17 mouse cellular contexts compared by ENCODE assay signal in genomic region chr1:164811296-164811695, GRCm38 (mm10). TPM values are rescaled to one million over a fixed set of nuclear protein-coding genes. Genes with fewer than 3 reads are reported as not detected.
DNase-seq lines count a peak whose midpoint lies in the region; ATAC-seq and TF ChIP-seq lines count a peak whose summit lies in the region.
"Had no signal": no experiment of that assay in that cellular context is flagged by ENCODE, and none has a peak within 500 bp of the region (broad histone marks: within the 10 kb centered on the region; RNA-seq: fewer than 3 reads in every experiment).

No protein-coding gene starts in this region.

- no peak overlapping the region for H3K4me3 ChIP-seq in gastrocnemius, adult 2 months
- H3K4me3 ChIP-seq: embryonic facial prominence, embryonic 13.5 days; heart, embryonic 13.5 days; left cerebral cortex, adult 2 months had no signal

- DNase-seq in gastrocnemius, adult 2 months = no peak
- no peak for DNase-seq in gastrocnemius, adult 18-20 months (ENCODE audit: low spot score)
- peak; percentile 83 for DNase-seq in left cerebral cortex, postnatal 4 days
- DNase-seq in left cerebral cortex, postnatal 25 days (ENCODE audit: low spot score in 2 of 2) = no peak
- peak; percentile 62 for DNase-seq in cerebellum, adult 11-12 months
- peak; percentile 52 to 64 for DNase-seq in cerebellum, postnatal 36 days
- DNase-seq: kidney, adult 8-10 months; liver, postnatal 0 days; lung, postnatal 36 days; midbrain, embryonic 14.5 days; right cerebral cortex, postnatal 14 days; thymus, postnatal 36 days had no signal

- TF ChIP-seq CTCF in gastrocnemius, adult 2 months (IDR thresholded peaks at IDR 0.05) = no peak

- intact Hi-C loops in gastrocnemius, adult 2 months (cut with DNase I) = no loop called here
- intact Hi-C loops in left cerebral cortex, postnatal 4 days (cut with DNase I) = no loop called here
- intact Hi-C loops in left cerebral cortex, postnatal 25 days (cut with DNase I) = no loop called here

- ATAC-seq in granulocyte monocyte progenitor cell, adult 5-6 weeks (replicated peaks; ENCODE audit: poor library complexity, severe bottlenecking) = no peak
- ATAC-seq: liver, postnatal 0 days had no signal

- H3K27ac ChIP-seq in gastrocnemius, adult 2 months = 0 out of 2 replicates have a peak overlapping the region, but pooled peaks have one; percentile 8
- H3K27ac ChIP-seq: embryonic facial prominence, embryonic 13.5 days; heart, embryonic 13.5 days; left cerebral cortex, adult 2 months; stomach, postnatal 0 days had no signal

RNA-seq across cellular contexts. Expression of gene Dpt, which starts 14.9 kb away (rescaled TPM):
- total RNA-seq in gastrocnemius, adult 2 months (2021) = 10 to 100 TPM; 42.5 to 58.4 TPM
- total RNA-seq in gastrocnemius, adult 18-20 months (2021) = 10 to 100 TPM; 47.4 to 53.0 TPM
- total RNA-seq in left cerebral cortex, postnatal 4 days (2021) = not detected
- under 1 TPM; 0.34 to 0.62 TPM for total RNA-seq in left cerebral cortex, postnatal 25 days (2021)
- total RNA-seq in granulocyte monocyte progenitor cell, adult 5-6 weeks (2014; fragmentation: Nextera tagmentation) = not detected in 2 replicates
- total RNA-seq in granulocyte monocyte progenitor cell, adult 5-6 weeks (2017) = not detected in 2 replicates

Comparison
In these comparisons a context has a peak if more than half of its experiments do, and no peak if none do; other contexts are left out.
1. DNase-seq: peak in left cerebral cortex, postnatal 4 days (single experiment), cerebellum, adult 11-12 months (single experiment) and cerebellum, postnatal 36 days (2 of 2); none in gastrocnemius, adult 2 months (single experiment), gastrocnemius, adult 18-20 months (single experiment) and left cerebral cortex, postnatal 25 days (0 of 2).
2. RNA of gene Dpt, which starts 14.9 kb away (total RNA-seq): 42.5 to 58.4 TPM in gastrocnemius, adult 2 months and 47.4 to 53.0 TPM in gastrocnemius, adult 18-20 months; 0.34 to 0.62 TPM in left cerebral cortex, postnatal 25 days, not detected in left cerebral cortex, postnatal 4 days and not detected in granulocyte monocyte progenitor cell, adult 5-6 weeks; every median in the first group is over 10 times any median in the second.